Mouse (Mus musculus) gastrocnemius, adult 8-10 months (tissue): ENCODE results near the gene Ubc. TPM values are rescaled to one million over a fixed set of nuclear protein-coding genes. Genes with fewer than 3 reads are reported as not detected.

ENCODE experiments used
- DNase-seq, 2 experiments: peaks; one replicate each; pipeline ENCODE4 v3.0.0; 2022; ENCODE audit warnings: low spot score in 2 of 2
- total RNA-seq, 4 experiments: library from RNA; stranded (reverse); gene quantifications; 2 replicates each; pipeline ENCODE4 v1.2.4; 2022

The Ubc gene
- total RNA-seq, 4 experiments from 2014 or later: 1,167 to 1,677 (median 1,560) TPM

- no peak for DNase-seq
Measured at GRCm38 (mm10) chr5:125383637-125384420, 6.2 kb downstream of the Ubc start.

DNA sequence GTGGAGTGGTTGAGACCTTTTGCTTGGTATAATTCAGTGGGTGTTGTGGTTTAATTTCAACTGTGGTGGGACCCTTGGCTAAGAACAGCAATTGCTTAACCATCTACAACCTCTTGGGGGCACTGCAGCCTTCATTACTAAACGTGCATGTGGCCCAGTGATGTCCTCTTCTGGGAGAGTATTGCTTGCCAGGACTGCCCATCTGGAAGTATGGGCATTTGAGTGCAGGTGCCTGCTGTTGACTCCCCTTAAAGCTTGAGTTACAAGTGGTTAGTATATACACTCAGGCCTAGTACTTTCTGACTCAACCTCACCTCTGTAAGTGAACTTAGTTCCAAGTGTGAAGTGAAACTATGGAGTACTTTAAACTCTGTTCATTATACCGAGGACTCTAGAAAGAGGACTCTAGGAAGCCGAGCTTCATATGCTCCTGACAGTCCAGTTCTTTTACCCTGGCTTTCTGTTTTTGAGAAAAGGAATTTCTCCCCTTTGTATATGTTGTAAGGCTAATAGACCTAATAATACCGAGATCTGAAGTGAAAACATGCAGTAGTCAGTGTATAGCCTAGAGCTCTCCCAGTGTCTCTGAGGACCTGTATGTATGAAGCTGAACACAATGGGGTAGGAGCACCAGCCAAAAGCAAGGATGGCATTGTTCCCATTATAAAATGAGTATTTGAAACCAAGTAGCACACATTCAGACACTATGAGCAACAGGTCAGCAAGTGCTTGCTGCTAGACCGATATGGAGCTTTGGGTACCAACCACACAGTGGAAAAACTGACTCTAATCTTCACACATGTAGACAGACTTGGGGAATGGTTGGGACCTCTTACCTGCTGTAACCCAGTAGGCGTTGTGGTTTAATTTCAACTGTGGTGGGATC lies 7.1 kb downstream of the Ubc start:
- DNase-seq: peak in 1 of 2 experiments; percentile 39

DNA sequence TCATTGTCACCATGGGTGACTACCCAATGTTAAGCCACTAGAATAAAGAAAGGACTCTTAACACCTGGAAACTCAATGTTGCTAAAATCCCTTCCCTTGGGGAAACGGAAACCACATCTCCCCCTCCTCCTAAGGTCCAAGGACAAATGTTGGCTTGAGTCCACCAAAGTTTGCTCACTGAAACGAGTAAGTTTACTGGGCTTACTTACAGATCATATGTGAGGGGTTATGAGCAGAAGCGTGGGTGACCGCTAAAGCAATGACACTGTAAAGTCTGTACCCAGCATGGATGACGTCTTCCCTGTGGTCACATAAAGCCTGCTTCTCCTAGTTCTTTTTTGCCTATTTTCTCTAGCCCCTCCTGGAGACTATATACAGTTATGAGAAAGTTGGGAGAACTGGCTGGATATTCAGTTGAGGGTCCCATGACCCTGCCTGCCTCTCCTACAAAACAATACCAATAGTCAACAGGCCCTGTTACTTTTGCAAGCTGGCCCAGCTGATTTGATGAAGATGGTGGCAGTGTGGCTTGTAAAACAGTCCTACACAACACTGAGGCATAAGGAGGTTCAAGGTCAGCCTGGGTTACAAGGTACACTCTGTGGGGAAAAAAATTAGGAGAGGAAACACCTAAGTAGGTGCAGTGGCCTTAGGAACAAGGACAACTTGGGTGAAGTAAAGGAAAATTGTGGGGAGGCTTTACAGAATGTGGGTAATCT lies 7.9 kb downstream of the Ubc start:
- DNase-seq: no peak

DNA sequence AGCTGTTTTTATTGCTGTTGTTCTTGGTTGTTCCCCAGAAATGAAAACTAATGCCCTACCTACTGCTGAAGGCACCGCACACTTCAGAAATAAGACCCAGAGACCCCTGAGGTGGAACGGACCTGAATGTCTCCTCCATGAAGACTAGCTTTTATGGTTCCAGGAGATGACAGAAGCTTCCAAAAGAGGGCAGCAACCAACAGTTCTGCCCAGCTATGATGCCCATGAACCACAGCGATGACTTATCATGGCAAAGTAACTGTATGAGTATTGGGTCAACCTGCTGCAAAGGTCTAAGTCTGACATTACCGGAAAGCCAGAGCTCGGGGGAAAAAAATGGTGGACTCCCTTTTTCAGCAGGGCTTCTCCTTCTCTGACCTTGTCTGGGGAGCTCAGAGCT lies 11.1 kb downstream of the Ubc start:
- no peak for DNase-seq

DNA sequence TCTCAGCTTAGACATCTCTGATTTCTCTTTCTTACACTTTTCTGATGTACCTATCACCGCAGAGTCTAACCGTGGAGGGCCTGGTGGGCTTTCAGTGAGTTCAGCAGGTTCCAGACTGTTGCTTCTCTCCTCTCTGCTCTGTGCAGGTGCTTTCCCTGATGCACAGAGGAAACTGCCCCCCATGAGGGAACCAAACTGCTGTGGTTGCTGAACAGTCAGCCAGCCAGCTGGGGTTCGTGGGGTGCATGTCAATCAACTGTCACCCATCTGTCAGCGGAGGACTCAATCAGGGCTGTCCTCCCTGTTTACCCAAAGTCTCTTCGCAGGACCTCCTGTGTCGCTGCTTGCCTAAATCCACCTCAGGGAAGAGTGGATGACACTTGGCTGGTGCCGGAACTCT lies 12.8 kb downstream of the Ubc start:
- DNase-seq: no peak

- no peak for DNase-seq
Measured at GRCm38 (mm10) chr5:125375871-125376270, 14.1 kb downstream of the Ubc start.

- no peak for DNase-seq
Measured at GRCm38 (mm10) chr5:125372027-125372426, 18.0 kb downstream of the Ubc start.

DNA sequence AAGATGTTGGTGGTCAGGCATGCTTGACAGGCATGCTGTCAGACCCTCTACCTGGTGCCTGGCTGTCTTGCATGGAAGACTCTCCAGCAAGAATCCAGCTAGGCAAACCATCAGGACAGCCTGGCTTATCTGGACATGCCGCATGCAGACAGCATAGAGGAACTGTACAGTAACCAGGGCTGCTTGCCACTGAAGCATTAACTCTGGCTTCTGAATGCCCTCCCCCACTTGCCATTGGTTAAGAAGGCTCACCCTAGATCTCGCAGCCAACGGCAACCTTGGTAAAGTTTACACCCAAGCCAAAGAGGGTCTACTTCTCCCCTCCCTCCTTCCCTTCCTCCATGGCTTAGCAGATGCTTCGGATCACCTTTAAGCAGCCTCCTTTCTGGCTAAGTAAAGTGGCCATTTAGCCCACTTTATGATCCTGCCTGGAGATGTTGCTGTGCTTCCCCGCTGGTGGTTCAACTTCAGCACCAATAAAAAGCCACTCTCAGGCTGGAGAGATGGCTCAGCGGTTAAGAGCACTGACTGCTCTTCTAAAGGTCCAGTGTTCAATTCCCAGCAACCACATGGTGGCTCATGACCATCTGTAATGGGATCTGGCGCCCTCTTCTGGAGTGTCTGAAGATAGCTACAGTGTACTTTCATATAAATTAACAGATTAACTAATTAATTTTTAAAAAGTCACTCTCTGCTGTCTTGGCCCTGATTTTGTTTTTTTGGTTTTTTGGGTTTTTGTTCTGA lies 18.9 kb downstream of the Ubc start:
- no peak for DNase-seq

DNA sequence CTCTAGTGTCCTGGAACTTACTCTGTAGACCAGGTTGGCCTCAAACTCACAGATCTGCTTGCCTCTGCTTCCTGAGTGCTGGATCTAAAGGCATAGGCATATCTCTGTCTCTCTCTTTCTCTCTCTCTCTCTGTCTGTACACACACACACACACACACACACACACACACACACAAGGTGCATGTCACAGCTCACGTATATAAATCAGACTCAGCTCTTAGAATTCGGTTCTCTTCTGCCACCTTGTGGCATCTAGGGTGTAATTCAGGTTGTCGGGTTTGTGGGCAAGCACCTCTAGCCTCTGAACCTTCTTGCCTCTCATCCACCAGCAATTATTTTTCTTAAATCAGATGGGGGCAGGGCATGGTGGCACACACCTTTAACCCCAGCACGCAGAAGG lies 21.4 kb downstream of the Ubc start:
- peak in 1 of 2 experiments; percentile 44 for DNase-seq

GRCm38 (mm10) chr5:125368156-125368555 lies 21.8 kb downstream of the Ubc start:
- no peak for DNase-seq

DNA sequence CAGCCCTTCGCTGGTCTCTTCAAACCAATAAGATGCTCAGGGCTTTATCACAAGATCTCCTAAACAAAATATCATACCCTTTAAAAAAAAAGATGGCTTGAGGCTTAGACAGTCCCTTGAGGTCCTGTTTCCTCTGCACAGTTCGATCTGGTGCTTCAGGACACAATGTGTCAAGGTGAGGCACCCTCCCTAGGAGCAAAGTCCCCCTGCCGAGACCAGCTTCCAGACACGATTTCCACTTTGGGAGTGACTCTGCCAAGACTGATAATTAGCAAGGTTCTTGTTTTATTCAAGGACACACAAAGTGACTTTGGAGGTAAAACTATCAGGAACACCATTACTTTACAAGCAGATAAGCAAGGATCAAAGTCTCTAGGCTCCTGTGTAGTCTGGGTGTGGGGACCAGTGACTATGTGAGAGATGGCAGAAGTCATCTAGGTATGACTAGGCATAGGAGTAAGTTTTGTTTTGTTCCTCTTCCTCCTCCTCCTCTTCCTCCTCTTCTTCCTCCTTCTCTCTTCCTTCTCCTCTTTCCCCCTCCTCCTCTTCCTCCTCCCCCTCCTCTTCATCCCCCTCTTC lies 25.1 kb downstream of the Ubc start:
- DNase-seq: no peak

DNA sequence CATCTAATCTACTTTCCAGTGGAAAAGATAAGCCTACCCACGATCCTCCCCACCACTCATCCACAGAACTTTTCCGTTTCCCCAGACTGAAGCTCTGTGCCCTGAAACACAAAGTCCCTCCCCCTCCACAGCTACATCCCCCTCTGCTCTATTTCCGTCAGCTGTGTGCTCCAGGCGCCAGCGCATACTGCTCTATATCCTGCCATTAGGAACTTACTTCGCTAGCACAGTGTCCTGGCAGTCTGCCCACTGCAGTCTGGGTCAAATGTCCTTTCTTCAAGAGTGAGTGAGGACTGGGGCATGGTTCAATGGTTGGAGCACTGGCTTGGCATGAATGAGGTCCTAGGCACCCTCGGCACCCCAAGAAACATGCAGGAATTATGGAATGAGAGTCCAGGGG lies 26.1 kb downstream of the Ubc start:
- no peak for DNase-seq

DNA sequence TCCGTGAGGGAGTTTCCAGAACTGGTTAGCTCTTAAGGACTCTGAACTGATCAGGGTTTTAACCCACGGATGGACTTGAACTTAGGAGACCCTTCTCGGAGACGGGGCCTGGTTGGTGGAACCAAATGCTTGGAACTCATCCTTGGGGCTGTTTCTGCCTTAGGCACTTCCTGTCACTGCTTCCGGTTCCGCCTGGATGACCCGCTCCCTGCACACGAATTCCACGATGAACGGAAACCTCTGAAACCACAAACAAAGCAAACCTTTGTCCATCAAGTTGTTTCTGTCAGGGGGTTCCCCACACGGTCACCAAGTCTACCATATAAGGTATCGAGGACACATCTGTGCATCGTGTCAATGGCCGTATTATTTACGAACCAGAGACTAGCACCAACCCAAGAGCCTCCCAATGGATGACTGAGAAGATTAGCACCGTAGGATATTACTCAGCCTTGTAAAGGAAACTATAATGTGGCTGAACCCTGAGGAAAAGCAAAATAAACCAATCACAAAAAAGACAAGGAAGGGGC lies 29.0 kb downstream of the Ubc start:
- no peak for DNase-seq

GRCm38 (mm10) chr5:125360566-125360965 lies 29.4 kb downstream of the Ubc start:
- no peak for DNase-seq

GRCm38 (mm10) chr5:125358270-125358608 lies 31.8 kb downstream of the Ubc start:
- no peak for DNase-seq

GRCm38 (mm10) chr5:125357543-125358269 lies 32.3 kb downstream of the Ubc start:
- no peak for DNase-seq

GRCm38 (mm10) chr5:125355650-125356049 lies 34.4 kb downstream of the Ubc start:
- no peak for DNase-seq

- no peak for DNase-seq
Measured at GRCm38 (mm10) chr5:125354885-125355492, 35.0 kb downstream of the Ubc start.

DNA sequence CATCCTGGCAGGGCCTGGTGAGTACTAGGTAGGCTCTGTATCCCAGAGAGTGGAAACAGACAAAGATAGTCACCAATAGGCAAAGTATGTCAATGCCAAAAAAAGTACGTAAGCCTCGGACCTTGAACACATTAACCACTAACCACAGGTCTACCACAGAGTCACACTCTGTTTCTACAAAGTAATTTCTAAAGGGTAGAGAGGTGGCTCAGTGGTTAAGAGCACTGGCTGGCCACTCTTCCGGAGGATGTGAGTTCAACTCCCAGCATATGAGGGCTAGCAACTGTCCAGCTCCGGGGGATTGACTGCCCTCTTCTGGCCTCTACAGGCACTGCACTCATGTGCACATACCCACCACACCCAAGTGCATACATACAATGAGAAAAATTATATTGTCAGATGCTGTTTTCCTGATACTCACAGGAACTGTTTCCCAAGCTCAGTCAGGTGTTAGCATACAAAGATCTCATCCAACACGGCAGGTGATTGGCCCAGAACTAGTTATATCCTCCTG lies 37.2 kb downstream of the Ubc start:
- DNase-seq: no peak
